Mouse (Mus musculus): ENCODE results near the gene Csnk1d. TPM values are rescaled to one million over a fixed set of nuclear protein-coding genes. Genes with fewer than 3 reads are reported as not detected.

The Csnk1d gene
- polyA plus RNA-seq, 1 experiment from 2014 or later, result 77.4 TPM

GRCm38 (mm10) chr11:120990126-120990781 lies 876 bp downstream of the Csnk1d start:
- 1% methylated on average over 30 of the region's 35 CpGs for WGBS
- ATAC-seq (ENCODE audit: low FRiP score), result peak; percentile 43; the same call in 1 of the 2 replicates
- H3K4me1 ChIP-seq (replicated peaks; ENCODE audit: control insufficient read depth, insufficient read depth, low read length), result peaks cover 42% of the 10 kb centered on the region

GRCm38 (mm10) chr11:120989523-120989922 lies 1.6 kb downstream of the Csnk1d start:
- peak overlapping the region; percentile 91 for H3K4me2 ChIP-seq (replicated peaks)
- H3K9ac ChIP-seq, result peak overlapping the region; percentile 100
- H3K36me3 ChIP-seq (replicated peaks; ENCODE audit: control insufficient read depth, insufficient read depth), result peaks cover 22% of the 10 kb centered on the region
- H3K4me3 ChIP-seq (replicated peaks; ENCODE audit: low read length), result peak overlapping the region; percentile 100
- peaks cover 42% of the 10 kb centered on the region for H3K4me1 ChIP-seq (replicated peaks; ENCODE audit: control insufficient read depth, insufficient read depth, low read length)
- DNase-seq (ENCODE audit: low spot score) (no peak), ATAC-seq (ENCODE audit: low FRiP score) (no peak)
- no peaks in the 10 kb centered on the region for H3K9me3 ChIP-seq (ENCODE audit: control insufficient read depth, low read length)
- 41% methylated on average over 1 of the region's 1 CpGs for WGBS
- no peaks in the 10 kb centered on the region for H3K27me3 ChIP-seq (ENCODE audit: control insufficient read depth, insufficient read depth, low read length)
- H3K27ac ChIP-seq, result 0 out of 2 replicates have a peak overlapping the region, but pooled peaks have one; percentile 98

More at GRCm38 (mm10) chr11:120990126-120990781, 876 bp downstream of the Csnk1d start:
- H3K4me3 ChIP-seq (replicated peaks; ENCODE audit: low read length), result peak overlapping the region; percentile 100
- peak overlapping the region; percentile 100 for H3K9ac ChIP-seq
- H3K9me3 ChIP-seq (ENCODE audit: control insufficient read depth, low read length), result no peaks in the 10 kb centered on the region
- H3K27me3 ChIP-seq (ENCODE audit: control insufficient read depth, insufficient read depth, low read length), result no peaks in the 10 kb centered on the region
- DNase-seq (ENCODE audit: low spot score), result no peak
- H3K36me3 ChIP-seq (replicated peaks; ENCODE audit: control insufficient read depth, insufficient read depth), result peaks cover 18% of the 10 kb centered on the region
- H3K4me2 ChIP-seq (replicated peaks), result peak overlapping the region; percentile 91
- peak overlapping the region; percentile 98 for H3K27ac ChIP-seq

GRCm38 (mm10) chr11:120988410-120988809 lies 2.7 kb downstream of the Csnk1d start:
- H3K4me3 ChIP-seq (replicated peaks; ENCODE audit: low read length), result peak overlapping the region; percentile 100; the same call in 1 of the 2 replicates
- no peaks in the 10 kb centered on the region for H3K9me3 ChIP-seq (ENCODE audit: control insufficient read depth, low read length)
- no peak for ATAC-seq (ENCODE audit: low FRiP score)
- no peak overlapping the region for H3K9ac ChIP-seq
- H3K36me3 ChIP-seq (replicated peaks; ENCODE audit: control insufficient read depth, insufficient read depth), result peaks cover 26% of the 10 kb centered on the region
- WGBS, result 83% methylated on average over 4 of the region's 4 CpGs
- H3K27ac ChIP-seq, result no peak overlapping the region
- H3K4me1 ChIP-seq (replicated peaks; ENCODE audit: control insufficient read depth, insufficient read depth, low read length), result peaks cover 42% of the 10 kb centered on the region
- DNase-seq (ENCODE audit: low spot score), result no peak
- no peaks in the 10 kb centered on the region for H3K27me3 ChIP-seq (ENCODE audit: control insufficient read depth, insufficient read depth, low read length)
- H3K4me2 ChIP-seq (replicated peaks), result peak overlapping the region; percentile 91

DNA sequence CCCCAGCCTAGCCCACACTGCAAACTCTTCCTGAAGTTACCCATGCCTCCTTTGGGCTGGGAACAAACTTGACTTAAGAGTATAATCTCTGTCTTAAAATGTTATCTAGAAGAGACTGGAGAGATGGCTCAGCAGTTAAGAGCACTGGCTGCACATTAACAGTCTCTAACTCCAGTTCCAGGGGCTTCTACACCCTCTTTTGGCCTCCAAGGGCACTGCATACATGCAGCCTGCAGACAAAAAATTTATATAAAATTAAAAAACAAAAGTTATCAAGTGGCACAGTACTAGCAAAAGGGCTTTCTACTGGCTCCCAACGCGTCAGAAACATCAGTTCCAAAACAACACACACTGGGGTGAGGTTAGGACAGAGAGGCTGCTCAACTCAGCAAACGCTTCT lies 3.5 kb downstream of the Csnk1d start:
- H3K36me3 ChIP-seq (replicated peaks; ENCODE audit: control insufficient read depth, insufficient read depth), result peaks cover 34% of the 10 kb centered on the region
- H3K4me1 ChIP-seq (replicated peaks; ENCODE audit: control insufficient read depth, insufficient read depth, low read length), result peaks cover 35% of the 10 kb centered on the region
- no peak overlapping the region for H3K4me3 ChIP-seq (replicated peaks; ENCODE audit: low read length)
- WGBS, result 79% methylated on average over 3 of the region's 3 CpGs
- H3K27ac ChIP-seq, result no peak overlapping the region
- H3K9ac ChIP-seq, result no peak overlapping the region
- ATAC-seq (ENCODE audit: low FRiP score) (no peak), DNase-seq (ENCODE audit: low spot score) (no peak)
- no peaks in the 10 kb centered on the region for H3K9me3 ChIP-seq (ENCODE audit: control insufficient read depth, low read length)
- H3K4me2 ChIP-seq (replicated peaks), result 0 out of 2 replicates have a peak overlapping the region, but pooled peaks have one; percentile 7
- H3K27me3 ChIP-seq (ENCODE audit: control insufficient read depth, insufficient read depth, low read length), result no peaks in the 10 kb centered on the region

- H3K4me3 ChIP-seq (replicated peaks; ENCODE audit: low read length), result no peak overlapping the region
- peaks cover 62% of the 10 kb centered on the region for H3K36me3 ChIP-seq (replicated peaks; ENCODE audit: control insufficient read depth, insufficient read depth)
- ATAC-seq (ENCODE audit: low FRiP score), result no peak
- peaks cover 21% of the 10 kb centered on the region for H3K4me1 ChIP-seq (replicated peaks; ENCODE audit: control insufficient read depth, insufficient read depth, low read length)
- DNase-seq (ENCODE audit: low spot score), result no peak
- H3K27me3 ChIP-seq (ENCODE audit: control insufficient read depth, insufficient read depth, low read length), result no peaks in the 10 kb centered on the region
- 86% methylated on average over 4 of the region's 4 CpGs for WGBS
- no peak overlapping the region for H3K9ac ChIP-seq
- H3K9me3 ChIP-seq (ENCODE audit: control insufficient read depth, low read length), result no peaks in the 10 kb centered on the region
- H3K27ac ChIP-seq, result no peak overlapping the region
- no peak overlapping the region for H3K4me2 ChIP-seq (replicated peaks)
Measured at GRCm38 (mm10) chr11:120984448-120985330, 6.4 kb downstream of the Csnk1d start.

GRCm38 (mm10) chr11:120982459-120982858 lies 8.7 kb downstream of the Csnk1d start:
- H3K4me3 ChIP-seq (replicated peaks; ENCODE audit: low read length), result no peak overlapping the region
- no peak overlapping the region for H3K27ac ChIP-seq
- no peak for ATAC-seq (ENCODE audit: low FRiP score)
- H3K4me2 ChIP-seq (replicated peaks), result no peak overlapping the region
- H3K9me3 ChIP-seq (ENCODE audit: control insufficient read depth, low read length), result no peaks in the 10 kb centered on the region
- H3K9ac ChIP-seq, result no peak overlapping the region
- no peaks in the 10 kb centered on the region for H3K4me1 ChIP-seq (replicated peaks; ENCODE audit: control insufficient read depth, insufficient read depth, low read length)
- H3K36me3 ChIP-seq (replicated peaks; ENCODE audit: control insufficient read depth, insufficient read depth), result peaks cover 84% of the 10 kb centered on the region
- H3K27me3 ChIP-seq (ENCODE audit: control insufficient read depth, insufficient read depth, low read length), result no peaks in the 10 kb centered on the region
- DNase-seq (ENCODE audit: low spot score), result no peak

GRCm38 (mm10) chr11:120981661-120982060 lies 9.5 kb downstream of the Csnk1d start:
- no peak overlapping the region for H3K27ac ChIP-seq
- WGBS, result 89% methylated on average over 4 of the region's 4 CpGs
- no peak overlapping the region for H3K4me3 ChIP-seq (replicated peaks; ENCODE audit: low read length)
- ATAC-seq (ENCODE audit: low FRiP score) (no peak), DNase-seq (ENCODE audit: low spot score) (no peak)
- no peak overlapping the region for H3K9ac ChIP-seq
- no peaks in the 10 kb centered on the region for H3K9me3 ChIP-seq (ENCODE audit: control insufficient read depth, low read length)
- no peaks in the 10 kb centered on the region for H3K27me3 ChIP-seq (ENCODE audit: control insufficient read depth, insufficient read depth, low read length)
- peaks cover 85% of the 10 kb centered on the region for H3K36me3 ChIP-seq (replicated peaks; ENCODE audit: control insufficient read depth, insufficient read depth)
- H3K4me1 ChIP-seq (replicated peaks; ENCODE audit: control insufficient read depth, insufficient read depth, low read length), result no peaks in the 10 kb centered on the region
- no peak overlapping the region for H3K4me2 ChIP-seq (replicated peaks)

- Histone ChIP-seq H3K9ac (no peak overlapping the region), H3K36me3 (replicated peaks; ENCODE audit: control insufficient read depth, insufficient read depth) (peaks cover 86% of the 10 kb centered on the region), H3K9me3 (ENCODE audit: control insufficient read depth, low read length) (no peaks in the 10 kb centered on the region), H3K4me3 (replicated peaks; ENCODE audit: low read length) (no peak overlapping the region), H3K4me1 (replicated peaks; ENCODE audit: control insufficient read depth, insufficient read depth, low read length) (no peaks in the 10 kb centered on the region), H3K27me3 (ENCODE audit: control insufficient read depth, insufficient read depth, low read length) (no peaks in the 10 kb centered on the region), H3K4me2 (replicated peaks) (no peak overlapping the region), H3K27ac (no peak overlapping the region)
- DNase-seq (ENCODE audit: low spot score) (no peak), ATAC-seq (ENCODE audit: low FRiP score) (no peak)
- WGBS, result 87% methylated on average over 9 of the region's 9 CpGs
Measured at GRCm38 (mm10) chr11:120980427-120981035, 10.6 kb downstream of the Csnk1d start.

Data from hindbrain, embryonic 14.5 days (tissue).